Mouse (Mus musculus): ENCODE measurements at regions not wholly inside any gene's neighbourhood (a gene's known extent, or its start where the extent isn't known, plus 50 kb on each side); places are given as distances from the start of the nearest gene placed in this dataset.

- no peak for DNase-seq (ENCODE audit: inconsistent ontology term)
Measured at GRCm38 (mm10) chr7:135818298-135818697, 102.1 kb upstream of the Mki67 start.

- DNase-seq (ENCODE audit: inconsistent ontology term): no peak
Measured at GRCm38 (mm10) chr7:135823884-135824750, 108.0 kb upstream of the Mki67 start.

DNA sequence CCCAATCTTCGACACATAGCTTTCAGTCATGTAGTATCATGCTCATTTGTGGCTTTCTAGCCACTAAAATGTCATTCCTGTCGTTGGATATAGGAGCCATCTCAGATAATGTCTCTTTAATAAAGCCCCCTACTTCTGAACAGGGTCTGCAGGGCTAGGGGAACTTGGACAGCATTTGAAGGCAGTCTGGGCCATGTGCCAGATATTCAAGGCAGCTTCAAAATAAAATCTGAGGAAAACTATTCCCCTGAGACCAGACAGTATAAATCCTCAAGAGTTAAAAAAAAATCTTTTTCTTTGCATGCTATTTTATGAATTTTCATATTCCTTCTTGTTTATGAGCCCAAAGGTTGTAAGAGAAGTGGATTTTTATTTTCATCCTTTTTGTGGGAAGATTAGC lies 113.1 kb upstream of the Mki67 start:
- DNase-seq (ENCODE audit: inconsistent ontology term): no peak

DNA sequence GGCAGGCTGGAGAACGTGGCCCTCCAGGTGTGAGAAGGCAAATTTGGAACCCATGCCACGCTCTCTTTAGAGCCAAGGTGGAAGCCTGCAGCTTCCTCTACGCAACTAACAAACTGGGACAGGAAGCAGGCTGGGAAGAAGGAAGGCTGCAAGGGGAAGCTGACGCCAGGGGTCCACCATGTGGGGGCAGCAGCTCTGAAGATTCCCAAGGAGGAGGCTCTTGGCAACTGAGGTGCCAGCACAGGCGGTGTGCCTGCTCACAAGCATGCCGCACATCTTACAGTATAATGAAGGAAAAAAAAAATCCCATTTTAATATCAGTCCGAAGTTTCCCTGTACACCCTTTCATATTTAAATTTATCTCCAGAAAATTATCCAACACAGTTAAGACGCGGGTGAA lies 117.3 kb upstream of the Mki67 start:
- no peak for DNase-seq (ENCODE audit: inconsistent ontology term)

- DNase-seq (ENCODE audit: inconsistent ontology term): peak; percentile 57
Measured at GRCm38 (mm10) chr7:135836808-135837733, 120.9 kb upstream of the Mki67 start.

DNA sequence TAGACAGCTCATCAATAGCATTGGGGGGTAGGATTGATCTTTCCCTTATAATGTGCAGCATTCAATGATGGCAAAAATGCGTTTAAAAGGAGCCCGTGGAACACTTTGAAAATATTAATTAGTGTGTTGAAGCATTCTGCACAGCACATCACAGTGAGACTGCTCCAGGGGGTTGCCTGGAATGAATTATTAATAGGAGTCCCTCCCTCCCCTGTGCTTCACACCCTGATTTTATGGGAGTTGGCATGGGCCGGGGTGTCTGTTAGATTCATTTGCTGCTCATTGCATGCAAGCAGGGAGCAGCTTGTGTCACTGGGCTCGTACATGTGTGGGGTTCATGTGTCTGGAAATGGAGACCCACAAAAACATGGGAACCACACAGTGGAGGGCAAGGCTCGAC lies 127.9 kb upstream of the Mki67 start:
- DNase-seq (ENCODE audit: inconsistent ontology term): no peak

DNA sequence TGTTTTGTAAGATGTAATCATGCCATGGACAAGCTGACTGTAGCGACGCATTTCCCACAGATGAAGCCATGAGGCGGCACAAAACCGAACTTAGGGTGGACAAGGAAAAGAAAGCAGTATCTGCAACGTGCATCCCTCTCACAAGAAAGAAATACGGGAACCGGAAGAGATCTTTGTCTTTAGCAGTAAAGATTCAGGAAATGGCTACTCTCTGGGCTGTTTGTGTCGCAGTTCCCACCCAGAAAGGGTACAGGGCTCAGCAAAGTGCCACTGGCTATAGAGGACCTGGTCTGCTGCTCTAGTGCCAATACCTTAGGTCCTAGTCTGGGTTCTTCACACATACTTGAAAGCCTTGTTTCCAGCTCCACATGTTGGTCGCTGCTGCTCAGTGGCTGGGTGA lies 131.1 kb upstream of the Mki67 start:
- DNase-seq (ENCODE audit: inconsistent ontology term): no peak

- DNase-seq (ENCODE audit: inconsistent ontology term): no peak
Measured at GRCm38 (mm10) chr7:135848170-135848569, 132.0 kb upstream of the Mki67 start.

GRCm38 (mm10) chr7:135848833-135849232 lies 132.7 kb upstream of the Mki67 start:
- no peak for DNase-seq (ENCODE audit: inconsistent ontology term)

- peak; percentile 46 for DNase-seq (ENCODE audit: inconsistent ontology term)
Measured at GRCm38 (mm10) chr7:135853127-135853813, 137.1 kb upstream of the Mki67 start.

DNA sequence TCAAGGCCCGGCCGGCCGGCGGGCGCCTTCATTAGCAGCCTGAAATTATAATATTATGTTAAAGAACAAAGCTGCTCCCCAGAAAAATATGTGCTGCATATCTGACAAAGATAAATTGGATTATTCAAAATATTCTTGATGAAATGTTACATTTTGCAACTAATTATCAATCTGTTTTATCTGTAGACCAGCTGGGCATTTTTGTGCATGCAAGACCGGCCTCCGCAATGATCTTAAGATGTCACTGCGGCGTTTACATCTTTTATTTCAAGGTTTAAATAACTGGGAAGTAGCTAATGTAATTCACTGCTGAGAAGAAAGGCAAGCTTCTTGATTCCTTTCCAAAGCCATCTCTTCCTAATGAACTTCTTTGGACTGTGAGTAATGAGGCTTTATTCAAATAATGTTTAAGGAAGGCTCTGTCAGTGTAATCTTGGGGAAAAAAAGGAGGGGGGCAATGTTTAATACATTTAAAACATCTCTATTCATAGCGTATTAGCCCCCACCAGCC lies 137.7 kb upstream of the Mki67 start:
- DNase-seq (ENCODE audit: inconsistent ontology term): no peak

- DNase-seq (ENCODE audit: inconsistent ontology term): no peak
Measured at GRCm38 (mm10) chr7:135860288-135860687, 144.1 kb upstream of the Mki67 start.

DNA sequence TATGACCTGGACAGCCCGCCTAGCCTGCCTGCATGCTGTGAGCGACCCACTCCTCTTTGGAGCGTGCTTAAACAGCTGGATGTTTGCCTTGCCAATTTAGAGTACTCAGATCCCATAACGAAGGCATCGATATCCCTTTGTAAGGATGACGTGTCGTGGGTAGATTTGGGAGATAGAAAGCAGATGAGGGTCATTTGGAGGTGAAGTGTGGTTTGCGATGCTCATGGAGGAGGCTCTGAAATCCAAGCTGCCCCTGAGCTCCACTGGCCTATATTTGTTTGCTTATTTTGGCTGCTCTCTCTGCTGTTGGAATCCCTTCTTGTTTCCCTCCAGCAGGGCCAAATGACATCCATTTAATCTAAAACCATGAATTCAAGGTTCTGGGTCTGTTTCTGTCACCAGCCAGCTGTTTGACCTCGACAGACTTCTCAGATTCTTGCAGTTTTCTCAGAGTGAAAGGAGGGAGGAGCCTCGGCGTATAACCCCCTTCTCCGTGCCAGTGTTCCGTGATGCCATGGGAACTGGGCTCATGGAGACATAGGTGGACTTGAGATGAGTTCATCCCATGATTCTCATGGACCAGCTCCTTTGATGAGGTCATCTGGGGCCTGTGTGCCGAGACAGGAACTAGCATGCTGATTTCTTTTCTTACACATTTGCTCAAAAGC lies 144.7 kb upstream of the Mki67 start:
- no peak for DNase-seq (ENCODE audit: inconsistent ontology term)

- no peak for DNase-seq (ENCODE audit: inconsistent ontology term)
Measured at GRCm38 (mm10) chr7:135861409-135861805, 145.2 kb upstream of the Mki67 start.

DNA sequence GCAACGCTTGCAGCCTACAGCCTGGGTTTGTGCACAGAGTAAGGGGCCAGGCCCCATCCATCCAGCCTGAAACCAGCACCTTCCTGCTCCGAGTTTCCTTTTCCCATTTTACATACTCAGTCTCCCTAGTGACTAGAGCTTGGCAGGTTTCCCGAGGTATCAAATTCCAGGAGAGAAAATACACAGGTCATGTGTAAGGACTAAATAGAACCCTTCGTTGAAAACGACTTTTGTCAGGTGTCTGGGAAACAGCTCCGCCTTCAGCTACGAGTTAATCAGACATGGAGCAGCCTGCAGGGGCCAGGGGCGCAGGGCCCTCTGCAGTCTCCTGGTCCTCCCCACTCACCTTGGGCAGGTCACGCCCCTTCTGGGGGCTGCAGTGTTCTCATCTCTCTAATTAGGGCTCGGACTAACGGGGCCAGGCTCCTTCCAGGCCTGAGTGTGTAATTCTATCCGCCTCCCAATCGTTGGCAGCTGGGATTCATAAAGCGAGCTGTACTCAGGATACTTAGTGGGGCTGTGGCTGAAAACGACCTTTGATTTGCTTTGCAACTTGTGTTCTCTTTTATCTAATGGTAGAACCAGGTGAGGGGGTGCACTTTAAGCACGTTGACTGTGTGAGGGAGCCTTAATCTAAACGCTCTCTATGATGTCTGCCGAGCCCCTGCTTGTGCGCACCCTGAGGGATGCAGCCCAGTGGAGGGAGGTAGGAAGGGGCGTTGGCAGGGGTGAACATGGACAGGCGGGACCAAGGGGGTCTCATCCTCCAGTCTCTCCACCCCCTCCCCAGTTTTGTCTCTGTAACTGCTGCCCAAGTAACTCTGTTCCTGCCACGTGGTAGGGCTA lies 147.6 kb upstream of the Mki67 start:
- no peak for DNase-seq (ENCODE audit: inconsistent ontology term)

- DNase-seq (ENCODE audit: inconsistent ontology term): peak; percentile 37
Measured at GRCm38 (mm10) chr7:135870981-135871380, 154.8 kb upstream of the Mki67 start.

- no peak for DNase-seq (ENCODE audit: inconsistent ontology term)
Measured at GRCm38 (mm10) chr7:135877091-135877874, 161.1 kb upstream of the Mki67 start.

- no peak for DNase-seq (ENCODE audit: inconsistent ontology term)
Measured at GRCm38 (mm10) chr7:135878750-135879149, 162.6 kb upstream of the Mki67 start.

DNA sequence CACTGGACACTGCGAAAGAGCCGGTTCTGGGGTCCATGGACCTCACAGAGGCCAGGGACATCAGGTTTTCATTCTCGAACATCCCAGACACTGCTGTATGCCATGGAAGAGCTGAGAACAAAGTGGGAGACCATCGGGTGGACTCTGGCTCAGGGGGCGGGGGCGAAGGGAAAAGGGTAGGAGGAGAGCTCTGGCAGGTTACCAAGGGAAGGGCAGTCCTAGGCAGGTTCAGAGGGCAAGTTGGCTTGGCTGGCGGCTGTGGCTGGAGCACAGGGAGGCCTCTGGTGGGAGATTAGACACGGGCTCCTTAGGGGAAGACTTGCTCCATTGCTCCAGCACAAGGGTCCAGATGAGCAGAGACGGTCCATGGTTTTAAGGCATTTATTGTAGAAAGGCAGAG lies 164.3 kb upstream of the Mki67 start:
- no peak for DNase-seq (ENCODE audit: inconsistent ontology term)

- no peak for DNase-seq (ENCODE audit: inconsistent ontology term)
Measured at GRCm38 (mm10) chr7:135882306-135882705, 166.1 kb upstream of the Mki67 start.
